Mouse (Mus musculus) CH12.LX (cell line): ENCODE measurements at regions not wholly inside any gene's neighbourhood (a gene's known extent, or its start where the extent isn't known, plus 50 kb on each side); places are given as distances from the start of the nearest gene placed in this dataset.

Experiments used
- DNase-seq: peaks from one replicate; pipeline ENCODE4 v3.0.0-alpha.2; 2013; ENCODE audit errors: extremely low read depth
- H3K27ac ChIP-seq: 2 replicates; pipeline ENCODE4 v1.5.1; 2012; ENCODE audit warnings: low read depth, mild to moderate bottlenecking, control low read depth, moderate library complexity; ENCODE audit not compliant: insufficient read depth
- H3K27me3 ChIP-seq: replicated peaks from 2 replicates; pipeline ENCODE3; 2012; ENCODE audit warnings: inconsistent platforms
- H3K36me3 ChIP-seq, 2 experiments: replicated peaks in 1 of 2; 2 replicates each; pipeline versions ENCODE3 to v1.6.1; 2012; ENCODE audit warnings: inconsistent platforms in 1 of 2, low read length in 1 of 2, mild to moderate bottlenecking in 1 of 2, mixed read lengths in 1 of 2, moderate library complexity in 1 of 2; ENCODE audit not compliant: control insufficient read depth in 1 of 2, insufficient read depth in 1 of 2
- H3K4me1 ChIP-seq, 2 experiments: 2 replicates each; pipeline ENCODE4 v1.6.1; 2012; ENCODE audit warnings: inconsistent platforms in 1 of 2, moderate library complexity in 1 of 2; ENCODE audit not compliant: insufficient read depth in 2 of 2, control insufficient read depth in 1 of 2
- H3K4me2 ChIP-seq: 2 replicates; pipeline ENCODE4 v1.6.1; 2012; ENCODE audit warnings: low read depth, mild to moderate bottlenecking, control low read depth; ENCODE audit not compliant: poor library complexity, insufficient read depth, severe bottlenecking
- H3K4me3 ChIP-seq, 3 experiments: fragments of 150-350 bp in 1 of 3; sonication (generic) in 1 of 3; replicated peaks in 1 of 3; 2 replicates each; pipeline versions ENCODE3 to v1.5.1; 2011 to 2012; ENCODE audit warnings: low read depth in 2 of 3, low read length in 2 of 3, mild to moderate bottlenecking in 2 of 3, moderate library complexity in 2 of 3, control low read depth in 1 of 3, improper control_type of control experiment in 1 of 3, inconsistent platforms in 1 of 3, mixed read lengths in 1 of 3; ENCODE audit not compliant: poor library complexity in 1 of 3
- H3K79me2 ChIP-seq: replicated peaks from 2 replicates; pipeline ENCODE4 v1.6.1; 2012; ENCODE audit warnings: mild to moderate bottlenecking, moderate library complexity; ENCODE audit not compliant: control insufficient read depth, poor library complexity, insufficient read depth, severe bottlenecking; ENCODE audit errors: extremely low read depth
- H3K9ac ChIP-seq: 2 replicates; pipeline ENCODE4 v1.6.1; 2012; ENCODE audit warnings: low read depth, mild to moderate bottlenecking, control low read depth, moderate library complexity; ENCODE audit not compliant: insufficient read depth
- H3K9me3 ChIP-seq: replicated peaks from 2 replicates; pipeline ENCODE3; 2012; ENCODE audit warnings: low read length, inconsistent platforms, mixed read lengths
- BHLHE40 ChIP-seq: IDR thresholded peaks from 2 replicates; pipeline ENCODE4 v1.6.1; 2011; ENCODE audit warnings: mild to moderate bottlenecking, low read depth, low read length, improper control_type of control experiment
- CHD2 ChIP-seq: IDR thresholded peaks from 2 replicates; pipeline ENCODE4 v1.6.1; 2011; ENCODE audit warnings: low read length, improper control_type of control experiment
- CTCF ChIP-seq, 2 experiments: IDR thresholded peaks in 1 of 2; conservative IDR thresholded peaks in 1 of 2; 2 replicates each; pipeline ENCODE4 v1.5.1; 2011 to 2012; ENCODE audit warnings: low read depth in 2 of 2, low read length in 2 of 2, improper control_type of control experiment in 1 of 2, inconsistent platforms in 1 of 2, mild to moderate bottlenecking in 1 of 2, moderate library complexity in 1 of 2
- E2F4 ChIP-seq: IDR thresholded peaks from 2 replicates; pipeline ENCODE4 v1.6.1; 2011; ENCODE audit warnings: low read depth, low read length, improper control_type of control experiment; ENCODE audit not compliant: insufficient replicate concordance
- ELF1 ChIP-seq: IDR thresholded peaks from 2 replicates; pipeline ENCODE4 v1.6.1; 2014; ENCODE audit warnings: low read depth, mild to moderate bottlenecking, inconsistent platforms, low read length, improper control_type of control experiment
- EP300 ChIP-seq: IDR thresholded peaks from 2 replicates; pipeline ENCODE4 v1.6.1; 2011; ENCODE audit warnings: low read length, improper control_type of control experiment
- ETS1 ChIP-seq: conservative IDR thresholded peaks from 2 replicates; pipeline ENCODE4 v1.6.1; 2012; ENCODE audit warnings: low read depth, mild to moderate bottlenecking, inconsistent platforms, low read length, improper control_type of control experiment, moderate library complexity
- GABPA ChIP-seq: IDR thresholded peaks from 2 replicates; pipeline ENCODE4 v1.6.1; 2012; ENCODE audit warnings: low read depth, low read length, improper control_type of control experiment, inconsistent platforms; ENCODE audit not compliant: insufficient replicate concordance
- IRF4 ChIP-seq: IDR thresholded peaks from 2 replicates; pipeline ENCODE4 v1.6.1; 2014; ENCODE audit warnings: low read depth, mild to moderate bottlenecking, inconsistent platforms, low read length, improper control_type of control experiment
- JUN ChIP-seq: IDR thresholded peaks from 2 replicates; pipeline ENCODE4 v1.6.1; 2011; ENCODE audit warnings: low read depth, mild to moderate bottlenecking, low read length, improper control_type of control experiment, moderate library complexity; ENCODE audit not compliant: insufficient read depth
- JUND ChIP-seq: conservative IDR thresholded peaks from 2 replicates; pipeline ENCODE4 v1.6.1; 2011; ENCODE audit warnings: low read depth, low read length, improper control_type of control experiment
- KAT2A ChIP-seq: IDR thresholded peaks from 2 replicates; pipeline ENCODE4 v1.6.1; 2012; ENCODE audit warnings: low read length, improper control_type of control experiment, inconsistent platforms; ENCODE audit not compliant: insufficient replicate concordance
- MAX ChIP-seq: IDR thresholded peaks from 2 replicates; pipeline ENCODE4 v1.6.1; 2011; ENCODE audit warnings: low read length, improper control_type of control experiment
- MAZ ChIP-seq: IDR thresholded peaks from 2 replicates; pipeline ENCODE4 v1.6.1; 2012; ENCODE audit warnings: low read depth, mild to moderate bottlenecking, inconsistent platforms, low read length, improper control_type of control experiment, moderate library complexity
- MEF2A ChIP-seq: IDR thresholded peaks from 2 replicates; pipeline ENCODE4 v1.6.1; 2014; ENCODE audit warnings: low read depth, mild to moderate bottlenecking, inconsistent platforms, low read length, improper control_type of control experiment, borderline replicate concordance
- MYC ChIP-seq: IDR thresholded peaks from 2 replicates; pipeline ENCODE4 v1.6.1; 2011; ENCODE audit warnings: low read depth, mild to moderate bottlenecking, improper control_type of control experiment, low read length
- NELFE ChIP-seq: IDR thresholded peaks from 2 replicates; pipeline ENCODE4 v1.6.1; 2011; ENCODE audit warnings: low read depth, low read length, improper control_type of control experiment
- NRF1 ChIP-seq: IDR thresholded peaks from 2 replicates; pipeline ENCODE4 v1.6.1; 2014; ENCODE audit warnings: low read depth, mild to moderate bottlenecking, inconsistent platforms, low read length, improper control_type of control experiment, moderate library complexity
- PAX5 ChIP-seq: IDR thresholded peaks from 2 replicates; pipeline ENCODE4 v1.6.1; 2012; ENCODE audit warnings: low read length, inconsistent platforms, mixed read lengths
- POLR2A ChIP-seq: IDR thresholded peaks from 2 replicates; pipeline ENCODE4 v1.6.1; 2011; ENCODE audit warnings: low read depth, mild to moderate bottlenecking, improper control_type of control experiment, low read length
- RAD21 ChIP-seq: IDR thresholded peaks from 2 replicates; pipeline ENCODE4 v1.6.1; 2011; ENCODE audit warnings: low read depth, mild to moderate bottlenecking, low read length, improper control_type of control experiment, moderate library complexity
- RCOR1 ChIP-seq: conservative IDR thresholded peaks from 2 replicates; pipeline ENCODE4 v1.6.1; 2012; ENCODE audit warnings: low read depth, mild to moderate bottlenecking, inconsistent platforms, low read length, improper control_type of control experiment
- SIN3A ChIP-seq: IDR thresholded peaks from 2 replicates; pipeline ENCODE4 v1.6.1; 2012; ENCODE audit warnings: low read length, improper control_type of control experiment, inconsistent platforms
- SMC3 ChIP-seq: IDR thresholded peaks from 2 replicates; pipeline ENCODE4 v1.6.1; 2011; ENCODE audit warnings: low read depth, low read length, improper control_type of control experiment
- TBP ChIP-seq: conservative IDR thresholded peaks from 2 replicates; pipeline ENCODE4 v1.6.1; 2011; ENCODE audit warnings: low read depth, low read length, improper control_type of control experiment
- TCF12 ChIP-seq: IDR thresholded peaks from 2 replicates; pipeline ENCODE4 v1.6.1; 2014; ENCODE audit warnings: low read depth, mild to moderate bottlenecking, inconsistent platforms, low read length, improper control_type of control experiment
- UBTF ChIP-seq: IDR thresholded peaks from 2 replicates; pipeline ENCODE4 v1.6.1; 2012; ENCODE audit warnings: low read depth, mild to moderate bottlenecking, inconsistent platforms, low read length, improper control_type of control experiment, moderate library complexity
- USF2 ChIP-seq: conservative IDR thresholded peaks from 2 replicates; pipeline ENCODE4 v1.6.1; 2011; ENCODE audit warnings: low read depth, low read length, improper control_type of control experiment
- ZC3H11A ChIP-seq: IDR thresholded peaks from 2 replicates; pipeline ENCODE4 v1.6.1; 2012; ENCODE audit warnings: low read depth, mild to moderate bottlenecking, inconsistent platforms, low read length, improper control_type of control experiment
- ZKSCAN1 ChIP-seq: IDR thresholded peaks from 2 replicates; pipeline ENCODE4 v1.6.1; 2012; ENCODE audit warnings: low read depth, inconsistent platforms, low read length, improper control_type of control experiment, borderline replicate concordance
- ZMIZ1 ChIP-seq: IDR thresholded peaks from 2 replicates; pipeline ENCODE4 v1.6.1; 2012; ENCODE audit warnings: low read depth, mild to moderate bottlenecking, inconsistent platforms, low read length, improper control_type of control experiment
- ZNF384 ChIP-seq: IDR thresholded peaks from 2 replicates; pipeline ENCODE4 v1.6.1; 2012; ENCODE audit warnings: low read depth, low read length, improper control_type of control experiment, inconsistent platforms
- dilution Hi-C: fragments of 300-500 bp; cut with MboI; formaldehyde crosslinking; loops from 2 replicates; pipeline ENCODE4 v1.14.3; 2020; ENCODE audit warnings: low sequenced_read_pairs; ENCODE audit not compliant: extremely low pct_unique_long_range_greater_than_20kb, extremely low pct_ligation_motif_present
- in situ Hi-C: fragments of 300-500 bp; cut with MboI; formaldehyde crosslinking; loops from 3 replicates; pipeline ENCODE4 v1.14.3; 2019; ENCODE audit warnings: low sequenced_read_pairs, low pct_ligation_motif_present, low pct_unique_long_range_greater_than_20kb, mixed read lengths

DNA sequence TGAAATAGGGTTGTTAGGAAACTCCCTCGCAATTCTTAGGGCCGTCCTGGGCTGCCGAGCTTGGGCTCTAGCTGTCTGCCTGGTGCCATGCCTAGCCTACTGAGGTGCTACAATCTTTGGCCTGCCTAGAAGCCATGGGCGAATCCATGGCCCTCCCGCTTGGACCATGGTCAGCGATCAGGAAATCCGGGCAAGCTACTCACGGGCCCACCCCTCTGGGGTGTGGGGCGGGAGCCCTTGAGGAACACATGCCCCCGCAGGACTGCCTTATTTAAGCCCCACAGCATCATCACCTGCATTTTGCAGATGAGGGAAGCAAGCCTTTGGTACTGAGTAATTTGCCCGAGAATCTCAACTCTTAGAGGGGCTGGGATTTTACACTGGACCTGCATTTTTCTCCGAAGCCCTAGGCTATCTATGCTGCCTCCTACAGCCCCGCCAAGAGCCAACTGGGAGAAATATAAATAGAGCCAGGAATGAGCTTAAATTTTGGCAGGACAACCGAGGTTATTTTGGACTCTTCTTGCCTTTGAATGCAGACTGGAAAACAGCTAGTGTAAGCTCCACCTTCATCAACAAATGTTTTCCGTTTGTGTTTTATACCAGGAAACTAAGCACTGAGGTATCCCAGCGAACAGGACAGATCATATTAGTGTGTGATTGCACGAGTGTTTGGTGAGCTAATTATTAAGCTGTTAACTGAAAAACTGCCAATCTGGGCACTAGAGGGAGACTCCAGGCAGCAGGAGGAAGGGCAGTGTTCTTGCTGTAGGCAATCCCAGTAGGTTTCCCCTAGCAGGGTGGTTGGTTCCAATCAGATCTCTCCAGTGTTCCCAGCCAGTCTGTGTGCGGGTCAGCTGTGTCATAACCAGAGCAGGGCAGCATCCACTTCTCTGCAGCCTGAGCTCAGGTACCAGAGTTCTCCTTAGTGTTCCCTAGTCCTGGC, 183.6 kb upstream of the Foxn2 start:
- Histone ChIP-seq H3K4me2 (peak overlapping the region; percentile 71), H3K9ac (peak overlapping the region; percentile 93), H3K79me2 (no peaks in the 10 kb centered on the region), H3K4me1 (peaks cover 0 to 25% of the 10 kb centered on the region in 2 experiments; a peak in 2 of 4 replicates), H3K27ac (peak overlapping the region; percentile 41), H3K4me3 (peak overlapping the region; percentile 52 to 72 (median 69)), H3K36me3 (no peaks in the 10 kb centered on the region), H3K9me3 (no peaks in the 10 kb centered on the region), H3K27me3 (no peaks in the 10 kb centered on the region)
- TF ChIP-seq CHD2 (no peak), ZKSCAN1 (no peak), ZC3H11A (peak; percentile 72), TBP (no peak), ZMIZ1 (no peak; the same call in 1 of the 2 replicates), ELF1 (0 out of 2 replicates have a peak, but pooled peaks have one; percentile 22), POLR2A (no peak), SMC3 (peak; percentile 89), RAD21 (peak; percentile 95), JUN (no peak), MYC (0 out of 2 replicates have a peak, but pooled peaks have one; percentile 16), RCOR1 (no peak), TCF12 (peak; percentile 23; the same call in 1 of the 2 replicates), MAZ (peak; percentile 34; the same call in 1 of the 2 replicates), IRF4 (peak; percentile 49; the same call in 1 of the 2 replicates), CTCF (conservative IDR thresholded peaks at IDR 0.05 in 1 of 2, IDR thresholded peaks at IDR 0.05 in 1 of 2; ENCODE audit: low read depth in 2 of 2, low read length in 2 of 2) (peak; percentile 50 to 92; a peak in 3 of 4 replicates), UBTF (no peak), MAX (no peak), ZNF384 (no peak), EP300 (0 out of 2 replicates have a peak, but pooled peaks have one; percentile 10), ETS1 (0 out of 2 replicates have a peak, but pooled peaks have one; percentile 6), NELFE (peak; percentile 54; the same call in 1 of the 2 replicates), JUND (no peak; the same call in 1 of the 2 replicates), MEF2A (0 out of 2 replicates have a peak, but pooled peaks have one; percentile 31), BHLHE40 (peak; percentile 45; the same call in 1 of the 2 replicates), KAT2A (no peak), USF2 (no peak), E2F4 (no peak), GABPA (no peak), PAX5 (no peak), SIN3A (0 out of 2 replicates have a peak, but pooled peaks have one; percentile 10), NRF1 (no peak)
- in situ Hi-C loops: loop anchor here (5.0 to 25.0 kb wide), 3 partner anchors 130 to 380 kb away; no protein-coding TSS in a partner anchor
- peak; percentile 71 for DNase-seq
- dilution Hi-C loops: no loop called here
